Mouse (Mus musculus) heart, adult 2 months (tissue): ENCODE measurements around the gene Vmn2r65.

Source experiments
- CTCF ChIP-seq: fragments of 200-600 bp; IDR thresholded peaks from 2 replicates; pipeline ENCODE4 v1.8.1; 2022; ENCODE audit warnings: antibody characterized with exemption, mild to moderate bottlenecking, moderate library complexity
- EP300 ChIP-seq: fragments of 200-500 bp; IDR thresholded peaks from 2 replicates; pipeline ENCODE4 v1.6.1; 2011; ENCODE audit warnings: low read depth, low read length, control low read depth; ENCODE audit not compliant: insufficient read depth

GRCm38 (mm10) chr7:84996694-84997093 is 32.8 kb upstream of the Vmn2r65 start:
- TF ChIP-seq EP300 (no peak), CTCF (no peak)
